Mouse (Mus musculus) megakaryocyte, adult 5-6 weeks (primary cell): ENCODE measurements at regions not wholly inside any gene's neighbourhood (a gene's known extent, or its start where the extent isn't known, plus 50 kb on each side); places are given as distances from the start of the nearest gene placed in this dataset.

Experiments used
- ATAC-seq: 2 replicates; pipeline ENCODE4 v1.8.0; 2016; ENCODE audit warnings: mild to moderate bottlenecking, inconsistent platforms; ENCODE audit not compliant: poor library complexity, severe bottlenecking

DNA sequence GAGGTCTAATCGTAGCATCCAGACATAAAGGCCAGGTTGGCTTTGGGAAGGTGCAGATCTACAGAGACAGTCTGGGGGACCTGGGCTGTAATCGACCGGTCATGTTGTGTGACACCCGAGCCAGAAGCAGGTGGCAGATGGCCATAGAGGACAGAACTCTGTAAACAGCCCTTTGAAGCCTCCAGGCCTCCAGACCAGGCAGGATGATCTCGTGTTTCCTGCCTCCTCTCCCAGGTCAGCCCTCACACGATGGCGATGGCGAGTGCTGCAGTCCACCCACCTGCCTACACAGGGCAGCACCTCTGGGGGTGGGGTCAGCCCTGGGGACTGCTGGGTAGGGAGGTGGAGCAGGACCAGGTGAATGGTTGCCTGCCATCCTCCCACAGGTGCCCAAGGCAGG is 89.8 kb upstream of the Sulf2 start:
- ATAC-seq, result no peak

DNA sequence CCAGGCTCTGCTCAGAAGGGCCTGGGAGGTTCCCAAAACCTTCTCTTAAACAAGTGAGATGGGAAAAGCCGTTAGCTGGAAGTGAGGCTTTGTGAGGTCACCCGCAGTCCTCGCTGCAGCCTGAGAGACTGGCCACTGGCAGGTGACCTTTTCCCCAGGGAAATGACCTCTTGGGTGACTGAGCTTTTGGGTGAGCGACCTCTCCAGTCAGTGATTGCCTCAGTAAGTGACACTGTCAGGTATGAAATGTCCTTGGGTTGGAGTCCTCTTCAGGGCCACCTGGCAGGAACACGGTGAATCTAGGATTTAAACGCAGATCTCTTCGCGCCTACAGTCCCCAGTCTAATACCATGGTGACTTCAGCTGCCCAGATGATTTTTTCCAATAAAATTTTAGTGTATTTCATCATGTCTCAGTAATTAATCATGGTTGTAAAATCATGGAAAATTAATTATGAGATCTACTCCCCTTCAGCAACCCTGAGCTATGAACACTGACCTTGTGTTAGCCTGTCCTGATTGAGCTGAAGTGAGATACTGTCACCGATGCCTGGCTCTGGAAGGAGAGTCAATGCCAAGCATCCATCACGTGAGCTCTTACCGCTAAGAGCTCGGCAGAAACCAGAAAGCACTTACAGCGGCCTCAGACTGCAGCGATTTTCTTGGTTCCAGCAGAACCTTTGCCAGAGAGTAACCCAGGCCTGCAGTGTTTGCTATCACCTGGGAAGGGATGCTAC is 87.5 kb upstream of the Sulf2 start:
- no peak for ATAC-seq

DNA sequence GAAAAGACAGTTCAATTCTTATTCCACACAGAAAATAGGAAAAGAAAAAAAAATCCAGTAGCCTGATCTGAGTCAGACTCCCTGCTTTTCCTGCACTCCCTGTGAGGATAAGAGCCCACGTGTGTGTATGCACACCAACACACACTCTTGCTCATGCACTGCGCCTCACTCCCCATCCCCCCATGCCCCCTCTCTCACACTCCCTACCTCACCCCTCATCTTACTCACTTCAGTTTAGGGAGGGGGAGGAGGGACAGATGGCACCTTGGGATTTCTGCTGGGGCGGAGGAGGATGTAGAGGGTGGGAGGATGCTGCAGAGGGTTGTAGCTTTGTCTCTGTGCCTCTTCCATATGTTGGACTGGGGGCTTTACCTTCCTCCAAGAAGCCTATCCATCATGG is 85.8 kb upstream of the Sulf2 start:
- ATAC-seq, result no peak

DNA sequence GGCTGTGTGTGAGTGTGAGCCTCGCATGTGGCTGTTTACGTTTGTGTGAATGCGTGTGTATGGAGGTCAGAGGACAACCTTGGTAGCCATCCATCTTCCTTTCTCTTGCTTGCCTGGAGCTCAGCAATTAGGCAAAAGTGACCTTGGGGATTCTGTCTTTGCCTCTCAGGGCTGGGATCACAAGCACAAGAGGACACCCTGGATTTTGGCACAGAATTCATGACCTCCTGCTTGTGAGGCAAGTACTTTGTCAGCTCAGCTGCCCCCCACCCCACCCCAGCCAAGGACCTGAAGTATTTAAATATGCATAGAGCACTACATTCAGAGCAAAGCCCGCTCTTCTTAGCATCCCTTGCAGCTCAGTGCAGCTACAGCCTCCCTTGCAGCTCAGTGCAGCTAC is 84.6 kb upstream of the Sulf2 start:
- ATAC-seq, result no peak

DNA sequence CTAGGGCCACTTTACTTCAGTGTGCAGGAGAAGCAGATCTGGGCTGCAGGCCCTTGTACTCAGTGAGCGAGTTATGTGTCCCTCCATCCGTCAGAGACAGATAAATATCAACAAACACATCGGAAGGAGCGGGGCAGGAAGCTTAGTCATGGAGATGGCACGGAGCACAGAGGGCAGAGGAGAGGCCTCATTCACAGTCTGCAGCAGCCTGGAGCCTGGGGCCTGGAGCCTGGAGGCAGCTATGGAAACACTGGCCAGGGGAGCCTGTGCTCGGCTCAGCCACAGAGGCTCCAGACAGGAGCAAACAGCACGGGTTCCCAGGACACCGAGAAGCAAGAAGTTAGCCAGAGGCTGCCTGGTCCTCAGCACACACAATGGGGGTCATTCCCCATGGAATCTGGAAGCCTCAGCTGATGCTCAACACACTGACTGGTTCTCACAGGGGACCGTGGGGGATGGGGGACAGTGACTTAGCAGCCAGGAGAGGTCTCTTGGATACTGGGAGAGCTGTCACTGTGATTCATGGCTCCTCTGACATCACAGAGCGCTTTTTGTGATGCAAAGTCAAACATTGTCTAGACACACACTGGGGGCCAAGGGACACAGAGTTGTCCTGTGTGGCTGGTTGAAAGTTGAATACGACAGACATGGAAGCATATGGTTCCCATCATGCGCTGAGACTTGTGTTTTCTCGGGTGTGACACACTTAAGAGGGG is 82.2 kb upstream of the Sulf2 start:
- ATAC-seq, result no peak

DNA sequence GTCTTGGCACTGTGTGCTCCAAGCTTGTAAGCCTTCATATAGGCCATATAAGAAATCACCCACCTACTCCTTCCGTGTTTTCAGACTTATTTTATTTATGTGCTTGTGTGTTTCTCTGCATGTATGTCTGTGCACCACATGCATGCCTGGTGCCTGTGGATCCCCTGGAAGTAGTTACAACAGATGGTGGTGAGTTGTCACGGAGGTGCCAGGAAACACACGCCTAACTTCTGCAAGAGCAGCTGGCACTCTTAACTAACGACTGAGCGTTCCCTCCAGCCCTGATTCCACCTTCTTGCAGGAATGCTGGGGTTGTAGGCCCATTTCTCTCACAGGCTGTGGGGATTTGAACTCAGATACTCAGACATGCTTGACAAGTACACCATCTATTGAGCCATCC is 80.6 kb upstream of the Sulf2 start:
- no peak for ATAC-seq

DNA sequence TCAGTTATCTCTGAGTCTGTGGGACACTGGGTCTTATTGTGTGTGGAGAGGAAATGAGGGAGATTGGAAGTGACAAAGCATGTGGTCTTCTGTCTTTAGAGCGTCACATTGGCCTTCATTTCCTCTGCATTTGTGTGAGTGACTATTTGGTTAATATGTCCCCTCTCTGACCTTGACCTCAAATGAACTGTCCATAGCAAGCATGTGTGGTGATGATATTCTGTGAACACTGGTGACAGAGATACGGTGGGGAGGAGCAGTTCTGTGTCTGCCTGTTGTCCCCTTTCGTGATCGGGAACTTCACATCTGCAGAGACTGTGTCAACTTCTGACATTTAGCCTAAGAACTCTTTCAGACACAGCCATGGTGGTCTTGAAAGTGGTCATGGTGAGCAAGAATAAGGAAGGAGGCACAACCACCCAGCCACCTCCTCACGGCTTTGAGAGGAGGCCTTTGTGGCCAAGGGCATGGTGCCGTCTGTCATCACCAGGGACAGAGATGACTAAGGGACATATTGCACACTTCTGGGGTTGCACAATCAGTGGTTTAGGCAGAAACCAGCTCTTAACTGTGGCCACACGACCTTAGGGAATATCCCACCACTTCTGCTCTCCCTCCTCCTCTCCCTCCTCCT is 79.2 kb upstream of the Sulf2 start:
- ATAC-seq, result peak; percentile 89

DNA sequence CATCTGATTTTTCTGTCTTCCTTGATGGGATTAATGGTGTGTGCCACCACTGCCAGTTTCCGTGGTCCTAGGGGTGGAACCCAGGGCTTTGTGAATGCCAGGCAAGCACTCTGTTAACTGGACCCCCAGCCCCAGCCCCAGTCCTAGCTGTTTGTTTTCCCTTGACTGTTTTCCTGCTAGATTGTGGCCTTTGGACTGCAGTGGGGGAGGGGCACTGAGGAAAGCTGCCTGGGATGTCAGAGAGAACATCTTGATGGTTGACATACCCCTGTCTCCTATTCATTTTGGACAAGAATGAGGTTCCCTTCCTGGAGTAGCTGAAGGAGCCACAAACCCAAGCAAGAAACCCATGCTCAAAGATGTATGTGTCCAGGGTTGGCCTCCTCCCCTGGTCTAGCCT is 77.8 kb upstream of the Sulf2 start:
- no peak for ATAC-seq

DNA sequence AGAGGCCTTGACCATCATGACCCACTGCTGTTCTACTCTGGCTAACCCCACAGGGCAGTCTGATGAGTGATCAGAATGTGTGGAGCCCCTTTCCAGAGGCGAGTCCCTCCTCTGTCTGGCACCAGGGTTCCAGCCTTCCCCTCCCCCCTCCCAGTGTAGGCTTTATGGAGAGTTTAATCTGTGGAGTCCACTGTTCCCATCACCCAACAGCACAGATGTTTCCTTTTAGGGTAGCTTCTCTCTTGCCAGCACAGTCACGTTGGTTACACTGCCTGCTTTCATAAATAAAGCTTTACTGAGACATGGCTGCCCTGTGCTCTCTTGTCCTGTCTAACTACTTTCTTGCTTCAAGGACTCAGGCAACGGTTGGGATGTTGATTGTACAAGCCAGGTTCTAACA is 76.9 kb upstream of the Sulf2 start:
- no peak for ATAC-seq

DNA sequence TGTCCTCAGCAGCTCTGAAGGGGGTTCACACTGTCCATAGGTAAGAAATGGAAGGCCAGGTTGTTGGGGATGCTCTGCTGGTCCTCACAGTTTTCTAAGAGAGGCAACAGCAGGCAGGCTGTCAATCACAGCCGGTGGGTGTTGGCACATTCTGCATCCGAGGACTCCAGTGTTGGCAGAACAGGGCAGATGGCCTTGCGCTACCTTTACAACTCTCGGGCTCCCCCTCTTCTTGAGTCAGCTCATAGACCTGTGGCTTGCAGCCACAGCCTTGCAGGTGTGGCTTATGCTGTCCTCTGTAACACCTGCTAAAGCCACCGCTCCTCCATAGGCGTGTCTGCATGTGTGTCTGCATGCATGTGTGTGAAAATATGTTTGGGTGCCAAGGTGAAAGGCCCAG is 75.2 kb upstream of the Sulf2 start:
- no peak for ATAC-seq

DNA sequence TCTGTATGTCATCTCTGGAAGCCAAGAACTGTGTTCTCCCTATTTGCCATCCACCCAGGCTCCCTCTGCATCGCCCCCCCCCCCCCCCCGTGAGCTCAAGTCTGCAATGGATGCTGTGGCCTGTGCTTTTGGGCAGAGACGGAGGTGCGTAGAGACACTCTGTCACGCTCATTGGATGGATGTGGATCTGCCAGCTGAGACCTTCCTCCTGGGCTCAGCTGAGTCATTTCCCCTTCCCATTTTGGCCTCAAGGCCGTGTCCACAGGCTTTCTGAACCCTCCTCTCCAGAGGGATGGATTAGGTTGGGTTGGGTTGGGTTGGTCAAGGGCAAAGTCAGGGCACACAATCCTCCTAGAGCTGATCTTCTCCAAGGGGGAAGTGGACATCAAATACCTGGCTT is 72.9 kb upstream of the Sulf2 start:
- ATAC-seq, result peak; percentile 61

DNA sequence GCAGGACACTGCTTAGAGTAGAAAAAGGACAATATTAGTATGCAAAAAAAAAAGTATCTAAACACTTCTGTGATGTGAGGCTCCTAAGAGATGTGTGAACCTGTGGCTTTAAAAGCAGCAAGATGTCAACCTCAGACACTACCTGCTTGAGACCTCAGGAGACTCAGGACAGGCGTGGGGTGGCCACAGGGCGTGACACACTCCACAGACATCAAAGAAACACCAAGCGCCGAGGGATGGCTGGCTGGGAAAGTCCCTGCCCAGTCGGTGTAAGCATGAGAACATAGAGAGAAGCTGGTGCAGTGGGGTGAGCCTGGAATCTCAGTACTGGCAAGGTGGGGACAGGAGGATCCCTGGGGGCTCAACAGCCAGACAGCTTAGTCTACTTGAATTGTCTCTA is 72.0 kb upstream of the Sulf2 start:
- ATAC-seq, result peak; percentile 50

DNA sequence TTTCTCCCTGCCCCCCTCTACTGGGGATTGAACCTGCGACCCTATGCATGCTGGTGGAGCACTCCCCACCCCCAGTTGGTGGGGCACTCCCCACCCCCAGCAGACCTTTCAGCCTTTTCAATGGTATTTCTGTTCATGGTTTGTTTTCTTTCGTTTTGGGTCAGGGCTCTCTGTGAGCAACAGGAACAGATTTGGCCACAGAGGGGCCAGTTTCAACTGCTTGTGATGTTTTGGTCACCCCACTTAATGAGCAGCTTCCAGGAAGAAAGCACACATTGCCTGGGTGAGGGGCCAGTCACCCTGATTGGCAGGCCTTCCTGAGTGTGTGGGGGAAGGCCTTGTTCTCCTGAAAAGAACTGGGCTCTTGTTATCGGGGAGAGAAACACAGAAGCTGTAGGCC is 71.5 kb upstream of the Sulf2 start:
- no peak for ATAC-seq

DNA sequence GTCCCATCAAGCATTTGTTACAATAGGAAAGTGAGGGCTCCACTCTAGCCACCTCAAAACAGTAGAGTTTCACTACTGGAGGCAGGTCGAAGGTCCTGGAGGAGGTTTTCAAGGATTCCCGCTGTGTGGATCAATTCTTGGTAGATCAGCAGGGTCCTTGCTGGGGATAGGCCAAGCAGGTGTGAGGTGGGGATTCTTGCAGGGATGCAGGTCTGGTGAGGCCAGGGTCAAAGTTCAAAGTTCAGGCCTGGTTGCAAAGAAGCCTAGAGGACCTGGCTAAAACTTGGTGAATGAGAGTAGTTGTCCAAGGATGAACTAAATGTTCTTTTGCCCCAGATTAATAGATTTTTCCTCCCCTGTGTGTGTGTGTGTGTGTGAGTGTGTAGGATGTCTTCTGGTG is 70.9 kb upstream of the Sulf2 start:
- no peak for ATAC-seq

DNA sequence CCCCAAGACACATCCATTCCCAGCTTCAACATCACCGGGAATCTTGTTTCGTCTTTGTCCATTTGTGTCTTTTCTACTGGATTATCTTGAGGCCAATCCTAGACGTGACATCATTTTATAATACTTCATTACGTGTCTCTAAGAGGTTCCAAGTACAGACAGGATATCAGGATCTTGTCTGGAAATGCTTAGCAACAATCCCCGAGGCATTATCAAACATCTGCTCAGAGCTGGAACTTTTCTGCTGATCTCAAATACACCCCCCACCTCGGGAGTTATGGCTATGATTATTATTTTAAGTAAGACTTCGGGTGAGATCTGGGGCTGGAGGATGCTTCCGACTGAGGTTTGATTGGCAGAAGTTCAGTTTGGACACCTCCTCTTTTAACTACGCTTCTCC is 69.9 kb upstream of the Sulf2 start:
- no peak for ATAC-seq

DNA sequence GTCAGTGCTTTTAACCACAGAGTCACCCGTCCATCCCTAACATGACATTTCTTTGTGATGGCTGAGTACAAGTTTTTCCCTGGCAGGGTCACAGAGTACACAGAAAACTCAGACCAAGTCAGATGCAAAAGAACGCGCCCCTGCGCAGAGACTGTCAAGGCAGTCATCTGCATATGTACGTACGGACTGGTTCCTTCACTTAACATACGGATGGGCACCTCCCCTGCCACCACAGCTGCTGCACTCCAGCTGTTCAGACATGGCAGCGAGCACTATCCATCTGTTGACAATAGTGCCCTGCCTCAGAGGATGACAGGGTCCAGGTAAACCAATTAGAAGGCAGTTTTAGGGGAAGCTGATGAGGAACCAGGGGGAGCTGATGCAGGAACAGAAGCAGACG is 63.3 kb upstream of the Sulf2 start:
- no peak for ATAC-seq

DNA sequence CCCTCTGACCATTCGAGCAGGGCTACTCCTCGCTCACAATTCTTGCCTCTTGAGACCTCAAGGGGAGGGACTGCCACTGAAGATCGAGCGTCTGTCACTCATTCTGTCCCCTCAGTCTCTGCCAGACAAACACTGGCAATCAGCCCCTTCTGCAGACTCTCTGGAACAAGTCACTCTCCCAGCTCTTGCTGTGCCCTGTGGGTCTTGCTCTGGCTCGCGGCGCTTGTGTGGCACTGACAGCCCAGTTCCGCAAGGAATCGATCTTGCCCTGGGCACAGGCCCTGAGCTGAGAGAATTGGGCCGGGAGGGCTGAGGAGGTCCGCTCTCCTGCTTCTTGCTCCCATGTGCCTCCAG is 61.0 kb upstream of the Sulf2 start:
- ATAC-seq, result no peak

DNA sequence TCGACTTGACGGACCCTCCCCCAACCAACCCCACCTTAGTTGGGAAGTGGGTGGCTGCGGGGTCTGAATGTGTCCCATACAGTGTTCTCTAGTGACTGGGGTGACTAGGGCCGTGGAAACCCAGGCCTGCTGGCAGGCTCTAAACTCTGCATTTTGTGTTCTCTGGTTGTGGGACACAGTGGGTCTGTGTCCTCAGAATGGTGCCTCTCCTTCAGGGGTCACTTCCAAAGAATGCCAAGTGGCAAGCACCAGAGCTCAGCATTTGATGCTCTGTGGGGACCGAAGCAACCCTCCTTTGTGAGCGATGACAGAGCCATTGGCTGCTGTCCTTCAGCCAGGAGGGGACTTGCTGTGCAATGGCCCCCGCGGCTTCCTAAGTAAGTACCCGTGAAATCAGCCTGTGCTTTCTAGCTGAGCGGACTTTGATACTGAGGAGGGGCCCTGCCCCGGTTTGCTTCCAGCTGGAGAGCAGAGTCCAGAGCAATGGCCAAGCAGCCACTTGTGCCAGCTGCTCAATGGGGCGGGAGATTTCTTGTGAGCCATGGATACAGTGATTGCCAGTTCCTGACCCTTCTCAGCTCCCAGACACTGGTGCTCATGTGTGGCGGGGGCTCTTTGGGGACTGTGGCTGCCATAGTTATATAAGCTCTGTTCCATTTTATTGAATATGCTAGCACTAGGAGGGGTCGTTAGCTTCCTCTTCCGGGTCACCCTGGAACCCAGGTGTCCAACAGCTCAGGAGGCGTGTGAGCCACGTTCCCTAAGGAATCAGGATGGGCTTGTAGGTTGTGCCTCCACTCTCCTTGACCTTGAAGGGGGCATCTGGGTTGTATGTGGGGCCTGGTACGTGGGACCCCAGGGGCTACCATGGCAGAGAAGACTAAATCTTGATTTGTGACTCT is 60.4 kb upstream of the Sulf2 start:
- no peak for ATAC-seq

DNA sequence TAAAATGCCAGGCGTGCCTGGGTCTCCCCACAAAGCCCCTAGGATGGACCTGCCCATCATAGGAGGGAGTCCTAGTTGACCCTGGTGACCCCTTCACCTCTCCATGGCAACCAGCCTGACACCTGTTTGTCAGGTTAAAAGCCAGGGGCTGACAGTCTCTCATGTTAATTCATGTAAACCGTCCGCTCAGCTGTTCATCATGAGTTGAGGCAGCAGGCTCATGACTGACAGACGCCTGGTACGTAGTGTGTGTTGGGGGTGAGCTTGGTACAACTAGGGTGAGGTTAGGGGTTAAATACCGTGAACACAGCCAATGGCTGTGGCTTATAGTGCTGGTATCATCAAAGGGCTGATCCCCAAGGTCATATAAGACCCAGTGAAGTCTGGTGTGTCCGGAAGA is 59.7 kb upstream of the Sulf2 start:
- ATAC-seq, result no peak

DNA sequence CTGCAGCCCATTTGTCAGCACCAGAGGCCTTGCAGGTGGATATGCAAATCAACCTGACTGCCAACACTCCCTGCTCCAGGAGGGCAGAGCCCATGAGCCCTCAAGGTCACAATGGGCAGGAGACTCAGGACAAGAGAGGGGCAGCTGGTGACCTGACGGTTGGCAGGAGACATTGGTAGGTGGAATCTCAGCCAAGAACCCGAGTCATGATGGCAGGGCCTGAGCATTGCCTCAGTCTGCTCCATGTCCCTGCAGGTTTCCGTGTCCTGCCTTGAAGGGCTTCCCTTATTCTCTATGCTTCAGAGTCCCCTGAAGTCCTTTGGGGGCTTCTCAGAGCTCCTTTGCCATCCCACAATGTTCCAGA is 51.7 kb upstream of the Sulf2 start:
- no peak for ATAC-seq

DNA sequence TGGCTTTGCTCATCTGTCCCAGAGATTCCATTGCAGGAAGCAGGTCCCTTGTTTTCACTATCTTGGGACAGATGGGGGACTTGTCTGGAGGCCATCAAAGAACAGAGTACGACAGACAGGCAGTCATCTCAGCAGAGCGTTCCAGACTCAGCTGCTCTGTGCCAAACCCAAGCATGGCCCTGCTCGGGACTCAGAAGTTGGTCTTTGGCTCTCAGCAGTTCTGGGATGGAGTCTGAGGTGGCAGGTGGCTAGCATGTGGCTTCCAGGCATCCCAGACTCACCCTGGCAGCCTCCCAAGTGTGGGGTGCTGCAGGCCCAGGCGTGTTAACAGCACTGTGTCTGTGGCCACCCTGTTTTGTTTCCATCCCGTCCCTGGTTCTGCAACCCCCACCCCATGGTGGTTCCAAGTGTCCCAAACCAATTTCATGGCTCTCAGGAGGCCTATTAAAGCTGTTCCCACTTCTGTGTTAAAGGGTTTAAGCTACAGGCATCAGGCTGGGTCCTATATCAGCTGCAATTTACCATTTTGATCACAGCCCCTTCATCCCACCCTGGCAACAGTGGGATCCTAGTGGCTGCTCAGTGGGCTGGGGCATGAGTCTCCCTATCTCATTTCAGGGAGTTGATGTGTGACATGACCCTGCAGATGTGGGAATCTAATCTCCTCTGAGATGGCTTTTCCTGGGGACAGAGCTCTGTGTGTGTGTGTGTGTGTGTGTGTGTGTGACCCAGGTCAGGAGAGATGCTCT is 51.1 kb upstream of the Sulf2 start:
- no peak for ATAC-seq
